8 mouse cellular contexts compared by ENCODE assay signal in genomic region chr3:134654051-134654450, GRCm38 (mm10).
DNase-seq lines count a peak whose midpoint lies in the region; ATAC-seq lines count a peak whose summit lies in the region.

No protein-coding gene starts in this region.

- ATAC-seq in intestine, embryonic 15.5 days: 0 out of 2 replicates have a peak, but pooled peaks have one; percentile 49
- no peak for ATAC-seq in intestine, embryonic 16.5 days
- peak; percentile 69; the same call in 1 of the 2 replicates for ATAC-seq in forebrain, embryonic 15.5 days (replicated peaks)
- ATAC-seq in midbrain, embryonic 12.5 days (ENCODE audit: low FRiP score, low read depth): peak; percentile 72
- no peak for ATAC-seq in megakaryocyte-erythroid progenitor cell, adult 5-6 weeks (replicated peaks; ENCODE audit: low FRiP score, low TSS enrichment, poor library complexity, severe bottlenecking)

- H3K27me3 ChIP-seq in intestine, embryonic 15.5 days (replicated peaks): no peaks in the 10 kb centered on the region
- H3K27me3 ChIP-seq in intestine, embryonic 16.5 days (replicated peaks; ENCODE audit: control insufficient read depth, insufficient read depth, low read length): no peaks in the 10 kb centered on the region
- no peaks in the 10 kb centered on the region for H3K27me3 ChIP-seq in forebrain, embryonic 15.5 days
- no peaks in the 10 kb centered on the region for H3K27me3 ChIP-seq in midbrain, embryonic 12.5 days

- H3K36me3 ChIP-seq in intestine, embryonic 15.5 days: no peaks in the 10 kb centered on the region
- no peaks in the 10 kb centered on the region for H3K36me3 ChIP-seq in intestine, embryonic 16.5 days (ENCODE audit: control insufficient read depth, insufficient read depth, low read length)
- no peaks in the 10 kb centered on the region for H3K36me3 ChIP-seq in forebrain, embryonic 15.5 days
- H3K36me3 ChIP-seq in midbrain, embryonic 12.5 days: no peaks in the 10 kb centered on the region

- H3K4me2 ChIP-seq in intestine, embryonic 15.5 days (replicated peaks): no peak overlapping the region
- H3K4me2 ChIP-seq in intestine, embryonic 16.5 days (ENCODE audit: low read depth, low read length): no peak overlapping the region
- H3K4me2 ChIP-seq in forebrain, embryonic 15.5 days (replicated peaks): no peak overlapping the region
- H3K4me2 ChIP-seq in midbrain, embryonic 12.5 days (replicated peaks): no peak overlapping the region

- H3K27ac ChIP-seq in intestine, embryonic 15.5 days: no peak overlapping the region
- H3K27ac ChIP-seq in intestine, embryonic 16.5 days (ENCODE audit: low read length): no peak overlapping the region
- H3K27ac ChIP-seq in forebrain, embryonic 15.5 days (replicated peaks): no peak overlapping the region
- no peak overlapping the region for H3K27ac ChIP-seq in midbrain, embryonic 12.5 days (replicated peaks)

- H3K9ac ChIP-seq in intestine, embryonic 15.5 days: no peak overlapping the region
- H3K9ac ChIP-seq in intestine, embryonic 16.5 days (ENCODE audit: low read depth, low read length): no peak overlapping the region
- no peak overlapping the region for H3K9ac ChIP-seq in forebrain, embryonic 15.5 days (replicated peaks)
- no peak overlapping the region for H3K9ac ChIP-seq in midbrain, embryonic 12.5 days (replicated peaks)

- 27% methylated on average over 4 of the region's 4 CpGs for WGBS in intestine, embryonic 15.5 days
- 30% methylated on average over 4 of the region's 4 CpGs for WGBS in intestine, embryonic 16.5 days
- 39% methylated on average over 4 of the region's 4 CpGs for WGBS in forebrain, embryonic 15.5 days
- 40% methylated on average over 4 of the region's 4 CpGs for WGBS in midbrain, embryonic 12.5 days

- no peak overlapping the region for H3K4me3 ChIP-seq in intestine, embryonic 15.5 days (replicated peaks)
- H3K4me3 ChIP-seq in intestine, embryonic 16.5 days (ENCODE audit: low read length): no peak overlapping the region
- no peak overlapping the region for H3K4me3 ChIP-seq in forebrain, embryonic 15.5 days
- no peak overlapping the region for H3K4me3 ChIP-seq in midbrain, embryonic 12.5 days

- no peaks in the 10 kb centered on the region for H3K4me1 ChIP-seq in intestine, embryonic 15.5 days (replicated peaks)
- H3K4me1 ChIP-seq in intestine, embryonic 16.5 days (ENCODE audit: control insufficient read depth, insufficient read depth, low read length): no peaks in the 10 kb centered on the region
- H3K4me1 ChIP-seq in forebrain, embryonic 15.5 days: no peaks in the 10 kb centered on the region
- no peaks in the 10 kb centered on the region for H3K4me1 ChIP-seq in midbrain, embryonic 12.5 days

- H3K9me3 ChIP-seq in intestine, embryonic 15.5 days: no peaks in the 10 kb centered on the region
- H3K9me3 ChIP-seq in intestine, embryonic 16.5 days (ENCODE audit: control insufficient read depth, low read length): no peaks in the 10 kb centered on the region
- no peaks in the 10 kb centered on the region for H3K9me3 ChIP-seq in forebrain, embryonic 15.5 days
- H3K9me3 ChIP-seq in midbrain, embryonic 12.5 days: no peaks in the 10 kb centered on the region

- DNase-seq in MN1 (ENCODE audit: low spot score): peak; percentile 17
- DNase-seq in adrenal gland, postnatal 10 days: no peak
- DNase-seq in thymus, postnatal 25 days: no peak

Comparison
In these comparisons a context has a peak if more than half of its experiments do, and no peak if none do; other contexts are left out.
1. ATAC-seq: peak in intestine, embryonic 15.5 days (single experiment), forebrain, embryonic 15.5 days (single experiment) and midbrain, embryonic 12.5 days (single experiment); none in intestine, embryonic 16.5 days (single experiment) and megakaryocyte-erythroid progenitor cell, adult 5-6 weeks (single experiment).